Mouse (Mus musculus): ENCODE data around the gene Adarb1. TPM values are rescaled to one million over a fixed set of nuclear protein-coding genes. Genes with fewer than 3 reads are reported as not detected.
"Not testable (repeated sequence)": the region's sequence is repeated elsewhere in the genome, so short reads cannot be mapped to it uniquely, and the experiment has no call there.

The Adarb1 gene
- total RNA-seq, 2 experiments from 2014 or later: 113 to 117 TPM

GRCm38 (mm10) chr10:77305766-77306165 lies 112.3 kb downstream of the Adarb1 start:
- no peak for DNase-seq

DNA sequence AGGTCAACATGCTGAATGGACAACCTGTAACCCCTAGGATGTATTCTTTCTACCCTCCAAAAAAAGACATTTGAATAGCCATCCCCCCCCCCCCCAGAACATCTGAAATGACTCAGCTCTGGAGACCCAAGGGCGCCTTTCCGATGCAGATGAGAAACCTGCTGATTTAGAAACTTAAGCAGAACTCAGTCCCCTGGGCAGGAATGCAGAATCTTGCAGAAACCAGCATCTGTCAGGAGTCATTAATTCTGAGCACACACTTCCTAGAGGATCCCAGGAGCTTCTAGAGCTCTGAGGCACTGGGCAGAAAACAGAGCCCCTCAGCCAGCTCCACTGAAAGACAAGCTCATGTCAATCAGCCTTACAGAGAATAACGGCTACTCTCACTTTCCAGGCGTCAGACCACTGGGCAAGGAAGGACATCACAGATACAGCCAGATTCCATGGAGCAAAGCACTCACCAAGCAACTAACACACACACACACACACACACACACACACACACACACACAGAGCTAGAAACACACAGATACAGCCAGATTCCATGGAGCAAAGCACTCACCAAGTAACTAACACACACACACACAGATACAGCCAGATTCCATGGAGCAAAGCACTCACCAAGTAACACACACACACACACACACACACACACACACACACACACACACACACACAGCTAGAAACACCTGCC lies 113.1 kb downstream of the Adarb1 start:
- DNase-seq: no peak

DNA sequence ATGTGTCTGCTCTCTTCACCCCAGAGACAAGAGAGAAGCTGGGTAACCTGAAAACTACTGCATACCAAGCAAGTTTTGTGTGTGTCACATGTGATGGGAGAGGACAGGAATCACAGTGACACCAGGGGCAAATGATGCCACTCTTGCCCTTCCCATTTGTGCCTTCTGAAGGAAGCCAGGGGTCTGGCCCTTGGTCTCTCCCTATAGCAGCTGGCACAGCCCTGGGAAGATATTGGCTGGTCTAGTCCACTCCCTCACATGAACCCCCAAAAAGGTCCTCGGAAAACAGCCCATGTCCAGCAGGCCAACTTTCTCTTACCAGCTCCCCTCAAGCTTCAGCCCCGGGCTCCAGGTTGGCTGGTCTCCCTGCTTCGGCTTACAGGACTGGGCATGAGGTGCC lies 113.7 kb downstream of the Adarb1 start:
- no peak for DNase-seq

DNA sequence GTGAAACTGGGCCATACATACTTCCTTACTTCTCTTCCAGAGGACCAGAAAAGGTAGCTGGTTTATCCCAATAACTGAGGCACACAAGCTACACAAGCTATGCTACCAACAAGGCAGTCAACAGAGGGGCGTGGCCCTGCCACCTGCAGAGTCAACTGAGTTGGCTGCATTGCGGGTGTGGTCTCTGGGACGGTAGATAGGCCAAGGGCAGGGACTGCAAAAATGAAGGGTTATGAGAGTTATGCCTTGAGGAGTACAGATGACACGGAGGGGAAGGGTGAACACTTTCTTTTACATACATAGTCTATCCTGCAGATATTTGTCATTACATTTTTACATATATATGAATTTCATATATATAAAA lies 117.2 kb downstream of the Adarb1 start:
- no peak for DNase-seq

- DNase-seq: no peak
Measured at GRCm38 (mm10) chr10:77300237-77300933, 117.7 kb downstream of the Adarb1 start.

GRCm38 (mm10) chr10:77299194-77299593 lies 118.9 kb downstream of the Adarb1 start:
- no peak for DNase-seq

GRCm38 (mm10) chr10:77298621-77299020 lies 119.4 kb downstream of the Adarb1 start:
- DNase-seq: no peak

DNA sequence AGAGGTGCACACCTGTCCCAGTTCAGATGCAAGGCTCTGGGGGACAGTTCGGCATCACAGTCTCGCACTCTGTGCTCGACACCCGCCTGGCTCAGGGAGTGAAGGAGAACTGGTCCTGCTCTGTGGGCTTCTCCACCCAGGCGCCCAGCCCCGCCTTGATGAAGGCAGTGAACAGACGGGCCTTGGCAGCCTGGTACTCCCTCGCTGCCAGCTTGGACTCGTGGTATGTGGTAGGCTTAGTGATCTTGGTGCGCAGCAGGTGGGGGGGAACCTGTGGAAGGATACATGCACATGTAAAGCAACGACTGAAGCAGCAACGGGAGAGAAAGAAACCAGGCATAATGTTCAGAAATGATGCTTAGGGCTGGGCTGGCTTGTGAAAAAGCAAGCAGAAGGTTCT lies 123.4 kb downstream of the Adarb1 start:
- DNase-seq: peak; percentile 27 to 33

DNA sequence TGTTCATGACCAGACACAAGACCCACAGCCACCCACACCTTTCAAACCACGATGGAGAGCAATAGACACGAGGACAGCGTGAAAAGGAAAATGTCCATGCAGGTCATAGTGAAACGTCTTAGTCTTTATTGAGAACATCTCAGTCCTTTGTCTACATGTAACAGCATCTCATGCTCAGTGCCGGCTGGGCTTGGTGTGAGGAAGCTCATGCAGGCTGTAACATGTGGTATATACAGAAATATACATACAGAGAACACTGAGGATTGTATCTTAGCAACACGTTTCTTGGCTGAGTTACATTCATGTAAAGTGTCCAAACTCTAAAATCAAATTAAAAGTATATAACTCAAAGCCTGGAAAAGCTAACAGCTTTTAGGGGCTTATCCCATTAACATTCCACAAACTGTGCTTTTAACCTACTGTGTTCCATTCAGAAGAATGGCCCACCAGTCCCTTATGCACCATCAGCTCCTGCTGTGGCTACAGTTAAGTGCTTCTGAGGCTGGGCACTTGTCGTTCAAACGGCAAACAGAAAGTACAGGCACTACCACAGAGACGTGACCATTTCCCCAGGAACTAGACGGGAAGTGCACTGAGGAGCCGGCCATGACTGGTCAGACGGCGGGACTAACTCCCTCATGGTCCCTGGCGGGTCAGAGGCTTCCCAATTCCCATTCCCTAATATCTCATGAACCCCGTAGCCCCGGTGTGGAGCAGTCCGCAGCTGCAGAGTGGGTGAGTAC lies 127.3 kb downstream of the Adarb1 start:
- DNase-seq: no peak

GRCm38 (mm10) chr10:77289559-77289958 lies 128.5 kb downstream of the Adarb1 start:
- no peak for DNase-seq

GRCm38 (mm10) chr10:77288639-77289195 lies 129.4 kb downstream of the Adarb1 start:
- no peak for DNase-seq

GRCm38 (mm10) chr10:77287626-77288025 lies 130.4 kb downstream of the Adarb1 start:
- no peak for DNase-seq

- DNase-seq: no peak
Measured at GRCm38 (mm10) chr10:77284832-77285231, 133.2 kb downstream of the Adarb1 start.

DNA sequence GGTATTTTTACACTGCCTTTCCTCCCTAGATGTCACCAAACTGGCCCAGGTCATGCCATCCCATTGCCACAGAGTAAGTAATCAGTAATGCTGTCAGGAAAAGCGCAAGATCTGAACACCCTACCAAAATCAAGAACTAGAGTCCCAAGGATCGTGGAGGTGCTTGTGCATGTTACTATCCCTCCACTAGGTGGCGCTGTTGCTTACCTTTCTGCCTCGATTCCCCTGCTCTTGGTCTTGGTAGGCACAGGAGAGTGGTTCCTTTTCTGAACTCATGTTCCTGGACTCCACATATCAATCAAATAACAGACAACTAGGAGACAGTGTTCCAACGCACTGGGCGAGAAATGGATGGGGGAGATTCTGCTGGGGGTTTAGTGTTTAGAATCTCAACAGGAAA lies 135.2 kb downstream of the Adarb1 start:
- peak; percentile 61 to 64 for DNase-seq

GRCm38 (mm10) chr10:77282085-77282484 lies 136.0 kb downstream of the Adarb1 start:
- DNase-seq: not testable (repeated sequence)

DNA sequence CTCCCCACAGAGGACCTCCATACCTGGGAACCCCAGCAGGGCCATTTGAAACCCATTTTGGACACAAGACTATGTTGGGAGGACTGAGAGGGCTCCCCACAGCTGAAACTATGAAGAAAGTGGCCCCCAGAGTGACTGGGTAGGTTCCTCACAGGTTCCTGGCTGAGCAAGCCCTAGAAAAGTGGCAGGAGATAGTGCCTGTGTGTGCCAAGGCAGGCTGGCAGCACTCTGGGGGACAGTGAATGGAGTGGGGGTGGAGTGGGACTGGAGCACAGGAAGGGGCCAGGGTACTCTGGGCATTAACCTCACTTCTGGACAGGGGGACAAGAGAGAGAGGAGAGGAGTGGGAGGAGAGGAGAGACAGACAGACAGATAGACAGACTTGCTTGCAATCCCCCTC lies 144.3 kb downstream of the Adarb1 start:
- DNase-seq: no peak

DNA sequence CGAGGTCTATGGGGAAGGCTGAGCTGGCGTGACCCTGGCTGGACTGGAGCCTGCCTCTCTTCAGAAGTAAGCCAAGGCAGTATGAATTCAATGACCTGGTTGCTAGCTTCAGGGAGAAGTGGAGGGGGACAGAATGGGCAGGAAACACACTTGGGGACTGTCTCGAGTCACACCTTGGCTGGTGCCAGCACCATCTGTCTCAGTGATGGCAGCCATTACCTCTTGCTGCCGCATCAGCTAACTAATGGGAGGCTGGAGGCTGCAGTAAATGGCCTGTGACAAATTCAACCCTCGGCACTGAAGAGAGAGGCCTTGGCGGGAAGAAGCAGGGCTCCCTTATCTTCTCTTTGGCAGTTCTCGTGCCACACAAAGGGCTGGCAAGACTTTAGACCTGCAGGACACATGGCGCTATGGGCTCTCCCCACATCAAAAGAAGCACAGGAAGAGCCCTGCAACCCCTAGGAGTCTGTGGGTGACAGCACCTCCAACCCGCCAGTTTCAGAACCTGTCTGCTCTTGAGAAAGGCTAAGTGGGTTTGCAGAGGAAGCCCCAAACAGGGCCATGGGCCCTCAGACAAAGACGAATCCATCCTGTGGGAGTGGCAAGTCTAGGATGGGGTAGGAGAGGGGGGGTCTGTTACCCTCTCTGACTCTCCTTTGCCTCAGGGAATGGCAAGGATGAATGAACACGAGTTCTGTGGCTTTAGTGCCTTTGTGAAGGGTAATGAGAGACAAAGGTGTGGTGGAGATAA lies 144.9 kb downstream of the Adarb1 start:
- DNase-seq: no peak

DNA sequence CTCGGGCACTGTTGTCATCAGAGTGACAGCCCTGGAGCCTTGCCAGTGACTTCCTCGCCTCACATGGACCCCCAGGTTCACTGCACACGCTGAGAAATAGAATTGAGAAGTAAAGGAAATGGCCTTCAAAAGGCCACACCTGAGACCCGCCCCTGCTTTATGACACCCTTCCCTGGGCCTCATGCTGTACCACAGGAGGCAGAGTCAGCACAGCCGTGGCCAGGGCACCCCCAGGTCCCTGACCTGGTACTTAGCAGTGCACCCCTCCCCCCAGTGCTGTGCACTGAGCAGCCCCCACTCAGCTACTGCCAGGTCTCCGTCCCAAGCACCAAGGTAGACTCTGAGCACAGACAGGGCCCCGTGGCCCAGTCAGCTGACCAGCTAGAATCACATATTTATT lies 148.9 kb downstream of the Adarb1 start:
- no peak for DNase-seq

- DNase-seq: no peak
Measured at GRCm38 (mm10) chr10:77267027-77267426, 151.0 kb downstream of the Adarb1 start.

DNA sequence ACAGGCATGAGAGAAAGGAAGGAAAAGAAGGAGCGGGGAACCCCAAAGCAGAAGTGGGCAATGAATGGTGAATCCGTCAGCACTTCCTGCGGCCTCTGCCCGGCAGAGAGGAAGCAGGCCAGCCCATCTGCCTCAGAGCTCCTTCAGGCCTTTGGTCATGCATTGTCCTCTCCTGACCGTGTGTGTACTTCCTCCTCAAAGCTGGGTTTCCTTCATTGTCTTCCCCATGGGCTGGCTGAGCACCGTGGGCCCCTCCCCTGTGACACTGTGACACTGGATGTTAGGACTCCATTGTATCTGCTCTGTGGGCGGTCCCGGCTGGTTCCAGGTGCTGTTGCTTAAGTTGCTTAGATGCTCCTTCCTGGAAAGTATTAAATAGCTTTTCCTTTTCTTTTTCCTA lies 151.8 kb downstream of the Adarb1 start:
- no peak for DNase-seq

DNA sequence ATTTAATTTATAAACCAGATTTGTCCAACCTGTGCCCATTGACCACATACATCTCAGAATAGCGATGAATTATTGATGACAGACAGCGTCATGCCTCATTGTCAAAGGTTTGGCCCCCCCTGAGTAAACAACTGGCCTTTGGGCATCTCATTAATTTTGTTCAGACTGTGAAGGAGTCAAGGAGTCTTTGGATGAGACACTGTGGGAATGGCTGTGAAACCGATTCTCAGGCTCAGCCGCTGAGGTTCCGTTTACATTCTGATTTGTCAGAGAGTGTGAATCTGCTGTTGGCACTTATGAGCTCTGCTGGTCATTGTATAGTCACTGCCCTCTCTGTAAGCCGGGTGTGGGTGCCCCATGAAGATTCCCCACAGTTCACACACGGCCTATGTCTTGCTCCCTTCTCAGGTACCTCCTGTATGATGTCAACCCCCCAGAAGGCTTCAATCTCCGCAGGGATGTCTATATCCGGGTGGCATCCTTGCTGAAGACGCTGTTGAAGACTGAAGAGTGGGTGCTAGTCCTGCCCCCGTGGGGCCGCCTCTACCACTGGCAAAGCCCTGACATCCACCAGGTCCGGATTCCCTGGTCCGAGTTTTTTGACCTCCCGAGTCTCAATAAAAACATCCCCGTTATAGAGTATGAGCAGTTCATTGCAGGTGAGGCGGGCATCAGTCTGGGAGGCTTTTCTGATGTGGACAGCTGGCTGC lies 157.7 kb downstream of the Adarb1 start:
- DNase-seq: no peak
